Mouse (Mus musculus) forebrain, embryonic 15.5 days (tissue): ENCODE measurements around the gene Acsf2. TPM values are rescaled to one million over a fixed set of nuclear protein-coding genes. Genes with fewer than 3 reads are reported as not detected.

Experiments used
- ATAC-seq: fragments of 200-750 bp; cut with Nextera tagmentation; replicated peaks from 2 replicates; pipeline ENCODE4 v1.8.0; 2017; ENCODE audit warnings: mild to moderate bottlenecking, moderate TSS enrichment, moderate library complexity
- H3K27ac ChIP-seq: fragments of 300-500 bp; sonication (generic); replicated peaks from 2 replicates; pipeline ENCODE4 v1.5.1; 2015; ENCODE audit warnings: mild to moderate bottlenecking, inconsistent platforms
- H3K27me3 ChIP-seq: fragments of 300-500 bp; sonication (generic); 2 replicates; pipeline ENCODE4 v1.6.1; 2015; ENCODE audit warnings: inconsistent platforms
- H3K36me3 ChIP-seq: fragments of 300-500 bp; sonication (generic); 2 replicates; pipeline ENCODE4 v1.6.1; 2015; ENCODE audit warnings: mild to moderate bottlenecking, inconsistent platforms
- H3K4me1 ChIP-seq: fragments of 300-500 bp; sonication (generic); 2 replicates; pipeline ENCODE4 v1.6.1; 2015; ENCODE audit warnings: inconsistent platforms
- H3K4me2 ChIP-seq: fragments of 300-500 bp; sonication (generic); replicated peaks from 2 replicates; pipeline ENCODE4 v1.6.1; 2015; ENCODE audit warnings: mild to moderate bottlenecking, inconsistent platforms
- H3K4me3 ChIP-seq: fragments of 300-500 bp; sonication (generic); 2 replicates; pipeline ENCODE4 v1.5.1; 2015; ENCODE audit warnings: mild to moderate bottlenecking, inconsistent platforms
- H3K9ac ChIP-seq: fragments of 300-500 bp; sonication (generic); replicated peaks from 2 replicates; pipeline ENCODE4 v1.6.1; 2015; ENCODE audit warnings: mild to moderate bottlenecking, inconsistent platforms
- H3K9me3 ChIP-seq: fragments of 300-500 bp; sonication (generic); 2 replicates; pipeline ENCODE4 v1.6.1; 2016; ENCODE audit warnings: inconsistent platforms
- WGBS: fragments of 180-500 bp; shearing (Covaris S2); methylation state at CpG from one replicate; pipeline ENCODE4 v1.1.7; 2015; ENCODE audit warnings: mixed read lengths; 5-methylcytosine and 5-hydroxymethylcytosine counted together
- polyA plus RNA-seq: library from polyadenylated mRNA; unstranded; fragments of >200 nt; fragmentation: Nextera tagmentation; extraction: Ambion mirVana; gene quantifications from 2 replicates; pipeline ENCODE4 v1.2.1, GENCODE M21; 2015

Acsf2 gene
- polyA plus RNA-seq, 1 experiment from 2014 or later, result 1.0 TPM

- Histone ChIP-seq H3K27me3 (no peaks in the 10 kb centered on the region), H3K9ac (no peak overlapping the region), H3K36me3 (no peaks in the 10 kb centered on the region), H3K4me1 (no peaks in the 10 kb centered on the region), H3K4me3 (no peak overlapping the region), H3K4me2 (no peak overlapping the region), H3K27ac (no peak overlapping the region), H3K9me3 (no peaks in the 10 kb centered on the region)
- no peak for ATAC-seq
These were observed 19.8 kb upstream of the Acsf2 start for GRCm38 (mm10) chr11:94621458-94621852.

- ATAC-seq, result no peak
- Histone ChIP-seq H3K36me3 (no peaks in the 10 kb centered on the region), H3K9me3 (no peaks in the 10 kb centered on the region), H3K9ac (no peak overlapping the region), H3K27ac (no peak overlapping the region), H3K4me3 (no peak overlapping the region), H3K4me2 (no peak overlapping the region), H3K4me1 (no peaks in the 10 kb centered on the region), H3K27me3 (no peaks in the 10 kb centered on the region)
- 47% methylated on average over 6 of the region's 6 CpGs for WGBS
These were observed 19.2 kb upstream of the Acsf2 start for GRCm38 (mm10) chr11:94620766-94621457.

- Histone ChIP-seq H3K9me3 (no peaks in the 10 kb centered on the region), H3K4me1 (no peaks in the 10 kb centered on the region), H3K4me2 (no peak overlapping the region), H3K27ac (no peak overlapping the region), H3K27me3 (no peaks in the 10 kb centered on the region), H3K9ac (no peak overlapping the region), H3K4me3 (no peak overlapping the region), H3K36me3 (no peaks in the 10 kb centered on the region)
- WGBS, result 95% methylated on average over 2 of the region's 2 CpGs
- no peak for ATAC-seq
These were observed 16.0 kb upstream of the Acsf2 start for GRCm38 (mm10) chr11:94617646-94618045.

- H3K4me2 ChIP-seq, result no peak overlapping the region
- no peak overlapping the region for H3K27ac ChIP-seq
- no peaks in the 10 kb centered on the region for H3K9me3 ChIP-seq
- no peak for ATAC-seq
- WGBS, result 24% methylated on average over 4 of the region's 4 CpGs
- H3K27me3 ChIP-seq, result no peaks in the 10 kb centered on the region
- no peaks in the 10 kb centered on the region for H3K4me1 ChIP-seq
- no peaks in the 10 kb centered on the region for H3K36me3 ChIP-seq
- H3K4me3 ChIP-seq, result no peak overlapping the region
- no peak overlapping the region for H3K9ac ChIP-seq
These were observed 13.8 kb upstream of the Acsf2 start for GRCm38 (mm10) chr11:94615494-94615893.

GRCm38 (mm10) chr11:94614603-94615002 lies 12.9 kb upstream of the Acsf2 start:
- Histone ChIP-seq H3K9me3 (no peaks in the 10 kb centered on the region), H3K27ac (no peak overlapping the region), H3K4me1 (no peaks in the 10 kb centered on the region), H3K36me3 (no peaks in the 10 kb centered on the region), H3K4me3 (no peak overlapping the region), H3K27me3 (no peaks in the 10 kb centered on the region), H3K4me2 (no peak overlapping the region), H3K9ac (no peak overlapping the region)
- 84% methylated on average over 4 of the region's 4 CpGs for whole genome bisulfite sequencing
- ATAC-seq, result no peak

GRCm38 (mm10) chr11:94610744-94611740 lies 9.4 kb upstream of the Acsf2 start:
- Histone ChIP-seq H3K9ac (no peak overlapping the region), H3K4me2 (no peak overlapping the region), H3K4me1 (no peaks in the 10 kb centered on the region), H3K27me3 (no peaks in the 10 kb centered on the region), H3K9me3 (no peaks in the 10 kb centered on the region), H3K4me3 (no peak overlapping the region), H3K36me3 (no peaks in the 10 kb centered on the region), H3K27ac (no peak overlapping the region)
- ATAC-seq, result 0 out of 2 replicates have a peak, but pooled peaks have one; percentile 26
- 55% methylated on average over 4 of the region's 4 CpGs for WGBS

- no peak for ATAC-seq
- Histone ChIP-seq H3K4me2 (peak overlapping the region; percentile 55; the same call in 1 of the 2 replicates), H3K9ac (no peak overlapping the region), H3K27me3 (no peaks in the 10 kb centered on the region), H3K27ac (no peak overlapping the region), H3K36me3 (no peaks in the 10 kb centered on the region), H3K4me1 (peaks cover 8% of the 10 kb centered on the region), H3K9me3 (no peaks in the 10 kb centered on the region), H3K4me3 (no peak overlapping the region)
- 73% methylated on average over 11 of the region's 11 CpGs for WGBS
These were observed 785 bp upstream of the Acsf2 start for GRCm38 (mm10) chr11:94602356-94602955.

GRCm38 (mm10) chr11:94600447-94600846 lies 1.2 kb downstream of the Acsf2 start:
- H3K27ac ChIP-seq, result no peak overlapping the region
- no peak overlapping the region for H3K9ac ChIP-seq
- no peak overlapping the region for H3K4me2 ChIP-seq
- ATAC-seq, result no peak
- no peak overlapping the region for H3K4me3 ChIP-seq
- H3K9me3 ChIP-seq, result no peaks in the 10 kb centered on the region
- H3K27me3 ChIP-seq, result no peaks in the 10 kb centered on the region
- peaks cover 8% of the 10 kb centered on the region for H3K4me1 ChIP-seq
- WGBS, result 89% methylated on average over 7 of the region's 7 CpGs
- H3K36me3 ChIP-seq, result no peaks in the 10 kb centered on the region

- Histone ChIP-seq H3K9me3 (no peaks in the 10 kb centered on the region), H3K27me3 (no peaks in the 10 kb centered on the region), H3K9ac (no peak overlapping the region), H3K36me3 (no peaks in the 10 kb centered on the region), H3K4me3 (no peak overlapping the region), H3K4me2 (no peak overlapping the region), H3K27ac (no peak overlapping the region), H3K4me1 (peaks cover 8% of the 10 kb centered on the region)
- 68% methylated on average over 6 of the region's 6 CpGs for WGBS
- no peak for ATAC-seq
These were observed 3.1 kb downstream of the Acsf2 start for GRCm38 (mm10) chr11:94598437-94599120.

- H3K4me1 ChIP-seq, result peaks cover 8% of the 10 kb centered on the region
- ATAC-seq, result no peak
- H3K9me3 ChIP-seq, result no peaks in the 10 kb centered on the region
- H3K27ac ChIP-seq, result no peak overlapping the region
- H3K36me3 ChIP-seq, result no peaks in the 10 kb centered on the region
- 78% methylated on average over 4 of the region's 4 CpGs for WGBS
- no peaks in the 10 kb centered on the region for H3K27me3 ChIP-seq
- H3K9ac ChIP-seq, result no peak overlapping the region
- H3K4me3 ChIP-seq, result no peak overlapping the region
- no peak overlapping the region for H3K4me2 ChIP-seq
These were observed 4.4 kb downstream of the Acsf2 start for GRCm38 (mm10) chr11:94597319-94597718.

GRCm38 (mm10) chr11:94596311-94596852 lies 5.3 kb downstream of the Acsf2 start:
- no peak for ATAC-seq
- 70% methylated on average over 7 of the region's 7 CpGs for WGBS

More at GRCm38 (mm10) chr11:94596311-94596852, 5.3 kb downstream of the Acsf2 start:
- no peak overlapping the region for H3K4me3 ChIP-seq
- H3K4me1 ChIP-seq, result peaks cover under 1% of the 10 kb centered on the region; the same call in 1 of the 2 replicates
- H3K36me3 ChIP-seq, result no peaks in the 10 kb centered on the region
- no peaks in the 10 kb centered on the region for H3K27me3 ChIP-seq
- no peak overlapping the region for H3K27ac ChIP-seq
- H3K9ac ChIP-seq, result no peak overlapping the region
- no peaks in the 10 kb centered on the region for H3K9me3 ChIP-seq
- H3K4me2 ChIP-seq, result no peak overlapping the region
